Mouse (Mus musculus) small intestine, adult 2 months (tissue): Measurements from ENCODE around the gene Btk. TPM values are rescaled to one million over a fixed set of nuclear protein-coding genes. Genes with fewer than 3 reads are reported as not detected.
"Not testable (repeated sequence)": the region's sequence is repeated elsewhere in the genome, so short reads cannot be mapped to it uniquely, and the experiment has no call there.

Source experiments
- H3K27ac ChIP-seq: fragments of 200-500 bp; 2 replicates; pipeline ENCODE4 v1.5.1; 2012; ENCODE audit warnings: low read depth, low read length, control low read depth, inconsistent platforms; ENCODE audit not compliant: insufficient read depth
- H3K27me3 ChIP-seq: fragments of 200-500 bp; 2 replicates; pipeline ENCODE4 v1.6.1; 2012; ENCODE audit warnings: mild to moderate bottlenecking, moderate library complexity, low read length, inconsistent platforms; ENCODE audit not compliant: control insufficient read depth, insufficient read depth
- H3K36me3 ChIP-seq: fragments of 200-500 bp; 2 replicates; pipeline ENCODE4 v1.6.1; 2012; ENCODE audit warnings: mild to moderate bottlenecking, low read length, control low read depth, inconsistent platforms; ENCODE audit not compliant: control insufficient read depth, insufficient read depth
- H3K4me1 ChIP-seq: fragments of 200-500 bp; 2 replicates; pipeline ENCODE4 v1.6.1; 2012; ENCODE audit warnings: low read length, inconsistent platforms, mixed read lengths; ENCODE audit not compliant: control insufficient read depth, insufficient read depth, insufficient read length
- H3K4me3 ChIP-seq: fragments of 200-500 bp; 2 replicates; pipeline ENCODE4 v1.5.1; 2012; ENCODE audit warnings: low read depth, mild to moderate bottlenecking, control low read depth, inconsistent platforms, low read length, moderate library complexity
- CTCF ChIP-seq: fragments of 200-500 bp; IDR thresholded peaks from 2 replicates; pipeline ENCODE4 v1.5.1; 2012; ENCODE audit warnings: low read depth, mild to moderate bottlenecking, control low read depth, inconsistent platforms, low read length, moderate library complexity, mixed read lengths; ENCODE audit not compliant: insufficient replicate concordance, insufficient read length; ENCODE audit errors: extremely low read depth
- POLR2A ChIP-seq: fragments of 200-500 bp; IDR thresholded peaks from 2 replicates; pipeline ENCODE4 v1.6.1; 2012; ENCODE audit warnings: low read depth, mild to moderate bottlenecking, control low read depth, inconsistent platforms, low read length, moderate library complexity
- WGBS: fragments of 180-500 bp; shearing (Covaris S2); methylation state at CpG from one replicate; pipeline ENCODE4 v1.1.7; 2018; 5-methylcytosine and 5-hydroxymethylcytosine counted together
- polyA plus RNA-seq: library from polyadenylated mRNA; depleted of rRNA; stranded (reverse); fragments of >200 nt; gene quantifications from 2 replicates; pipeline ENCODE4 v1.2.3, GENCODE M21; 2012

Gene Btk
- polyA plus RNA-seq, 1 experiment: 0.48 TPM

- WGBS: 13% methylated on average over 6 of the region's 6 CpGs
- no peak for TF ChIP-seq POLR2A
- no peak for TF ChIP-seq CTCF
These were observed 41.4 kb downstream of the Btk start for GRCm38 (mm10) chrX:134541955-134542308.

DNA sequence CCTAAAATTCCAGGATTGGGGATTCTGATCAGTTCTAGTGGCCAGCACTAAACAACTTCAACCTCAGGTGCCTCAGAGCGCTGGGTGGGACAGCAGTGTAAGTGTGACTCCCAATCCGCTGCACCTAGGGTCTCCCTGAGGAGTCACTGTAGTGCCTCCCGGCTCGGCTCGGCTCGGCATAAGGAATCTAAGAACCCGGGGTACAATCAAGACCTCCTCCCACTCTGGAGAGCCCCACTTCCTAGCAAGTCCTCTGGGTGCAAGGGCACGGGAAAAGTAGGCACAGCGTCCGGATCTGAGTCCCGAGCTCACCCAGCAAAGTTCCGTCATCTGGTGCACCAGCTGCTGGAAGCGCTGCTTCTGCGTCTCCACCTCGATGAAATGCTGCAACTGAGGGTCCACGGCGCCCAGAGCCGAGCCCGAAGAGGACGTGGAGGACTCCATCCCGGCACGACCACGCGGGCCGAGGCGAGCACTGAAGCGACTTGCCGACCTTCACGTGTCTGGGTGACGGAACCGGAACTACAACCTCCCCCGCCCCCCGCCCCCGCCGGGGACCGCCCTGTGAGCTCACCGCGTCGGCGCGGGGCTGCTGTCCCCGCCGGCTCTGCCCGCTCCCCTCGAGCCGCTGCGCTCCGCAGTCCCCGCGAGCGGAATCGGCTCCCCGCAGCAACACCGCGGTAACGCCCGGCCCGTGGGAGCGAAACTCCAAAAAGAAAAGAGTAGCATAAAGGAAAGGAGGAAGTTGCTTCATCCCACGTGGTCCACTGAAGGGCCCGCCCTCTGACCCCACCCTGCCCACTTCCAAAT is 42.0 kb downstream of the Btk start, which contains the start of gene Timm8a1:
Timm8a1 (minus strand) TSS at position 721 of the 810 bp plus-strand sequence.
- H3K27me3 ChIP-seq: no peaks in the 10 kb centered on the region
- WGBS: 7% methylated on average over 37 of the region's 61 CpGs
- peak within 1 kb of the TSS; percentile 89 for H3K4me3 ChIP-seq
- H3K36me3 ChIP-seq: no peaks in the 10 kb centered on the region
- no peak for TF ChIP-seq CTCF
- no peak for TF ChIP-seq POLR2A
- no peaks in the 10 kb centered on the region for H3K4me1 ChIP-seq
- H3K27ac ChIP-seq: peak within 1 kb of the TSS; percentile 75

More at GRCm38 (mm10) chrX:134541955-134542308, 41.4 kb downstream of the Btk start:
- Histone ChIP-seq H3K4me3 (peak overlapping the region; percentile 89), H3K27ac (no peak overlapping the region), H3K4me1 (no peaks in the 10 kb centered on the region), H3K36me3 (no peaks in the 10 kb centered on the region), H3K27me3 (no peaks in the 10 kb centered on the region)

DNA sequence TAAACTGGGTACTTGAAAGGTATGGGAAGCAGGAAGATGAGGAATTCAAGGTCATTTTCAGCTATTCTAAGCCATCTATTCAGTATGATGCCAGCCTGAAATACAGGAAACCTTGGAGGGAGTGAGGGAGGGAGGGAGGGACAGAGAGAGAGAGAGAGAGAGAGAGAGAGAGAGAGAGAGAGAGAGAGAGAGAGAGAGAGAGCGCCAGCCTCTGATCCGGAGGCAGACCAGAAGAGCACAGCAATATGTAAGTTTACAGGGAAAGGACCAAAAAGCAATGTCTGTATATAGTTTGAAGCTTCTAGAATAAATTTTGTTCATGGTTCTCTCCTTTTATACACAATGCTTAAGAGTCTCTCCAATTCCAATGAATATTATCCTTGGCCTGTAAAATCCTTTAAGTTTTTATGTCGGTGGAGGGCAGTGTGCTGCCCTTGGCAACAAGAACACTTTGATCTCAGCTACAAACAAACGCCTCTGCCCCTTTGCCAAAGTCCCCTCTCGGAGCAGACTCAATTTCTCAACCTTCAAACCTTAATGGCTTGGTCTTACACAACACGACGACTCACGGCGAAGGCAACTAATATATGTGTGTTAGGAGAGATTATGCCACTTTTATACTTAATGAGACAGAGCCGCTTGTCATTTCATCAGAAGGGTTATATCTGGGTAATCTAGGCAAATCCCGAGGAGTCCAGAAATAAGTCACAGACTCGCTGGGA is 42.8 kb downstream of the Btk start:
- H3K36me3 ChIP-seq: no peaks in the 10 kb centered on the region
- H3K27me3 ChIP-seq: no peaks in the 10 kb centered on the region
- H3K27ac ChIP-seq: peak overlapping the region; percentile 75
- TF ChIP-seq POLR2A (no peak), CTCF (no peak)
- no peaks in the 10 kb centered on the region for H3K4me1 ChIP-seq
- 20% methylated on average over 12 of the region's 12 CpGs for WGBS
- H3K4me3 ChIP-seq: peak overlapping the region; percentile 89

GRCm38 (mm10) chrX:134539795-134540194 is 43.6 kb downstream of the Btk start:
- not testable (repeated sequence) for H3K27ac ChIP-seq, H3K36me3 ChIP-seq, H3K4me1 ChIP-seq, H3K27me3 ChIP-seq
- H3K4me3 ChIP-seq: peak overlapping the region; percentile 45; the same call in 1 of the 2 replicates
- peak; percentile 13; the same call in 1 of the 2 replicates for TF ChIP-seq CTCF
- 45% methylated on average over 10 of the region's 10 CpGs for whole genome bisulfite sequencing

DNA sequence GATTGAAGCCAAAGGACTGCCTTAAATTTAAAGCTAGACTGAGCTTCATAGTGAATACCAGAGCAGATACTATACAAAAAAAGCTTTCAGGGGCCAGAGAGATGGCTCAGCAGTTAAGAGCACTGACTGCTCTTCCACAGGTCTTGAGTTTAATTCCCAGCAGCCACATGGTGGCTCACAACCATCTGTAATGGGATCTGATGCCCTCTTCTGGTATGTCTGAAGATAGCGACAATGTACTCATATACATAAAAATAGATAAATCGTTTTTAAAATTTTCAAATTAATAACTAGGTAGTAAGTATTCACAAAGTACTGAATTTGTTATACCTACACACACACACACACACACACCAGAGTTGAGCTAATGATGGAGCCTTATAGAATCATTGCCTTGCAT is 50.0 kb downstream of the Btk start:
- Histone ChIP-seq H3K4me3 (no peak overlapping the region), H3K27me3 (no peaks in the 10 kb centered on the region), H3K4me1 (no peaks in the 10 kb centered on the region), H3K27ac (no peak overlapping the region), H3K36me3 (peaks cover 2% of the 10 kb centered on the region; the same call in 1 of the 2 replicates)
- TF ChIP-seq CTCF (no peak), POLR2A (no peak)
- 79% methylated on average over 2 of the region's 2 CpGs for WGBS

GRCm38 (mm10) chrX:134525260-134525659 is 58.1 kb downstream of the Btk start:
- Histone ChIP-seq H3K36me3 (no peaks in the 10 kb centered on the region), H3K4me1 (no peaks in the 10 kb centered on the region), H3K27me3 (no peaks in the 10 kb centered on the region), H3K27ac (no peak overlapping the region), H3K4me3 (no peak overlapping the region)
- TF ChIP-seq CTCF (no peak), POLR2A (no peak)
- 77% methylated on average over 4 of the region's 4 CpGs for WGBS

- Histone ChIP-seq H3K4me3 (no peak overlapping the region), H3K36me3 (no peaks in the 10 kb centered on the region), H3K4me1 (no peaks in the 10 kb centered on the region), H3K27me3 (no peaks in the 10 kb centered on the region), H3K27ac (no peak overlapping the region)
- TF ChIP-seq CTCF: no peak
- no peak for TF ChIP-seq POLR2A
- 82% methylated on average over 4 of the region's 4 CpGs for WGBS
These were observed 59.6 kb downstream of the Btk start for GRCm38 (mm10) chrX:134523772-134524171.
